Mouse (Mus musculus) G1E (cell line): ENCODE results near the gene Tagln3. TPM values are rescaled to one million over a fixed set of nuclear protein-coding genes. Genes with fewer than 3 reads are reported as not detected.
A peak's percentile ranks its signal among the peaks of the same experiment; 100 is the strongest.

ENCODE experiments used
- ATAC-seq: 2 replicates; pipeline ENCODE4 v1.8.0; 2016; ENCODE audit warnings: mild to moderate bottlenecking; ENCODE audit not compliant: insufficient number of reproducible peaks, poor library complexity, low FRiP score, severe bottlenecking; ENCODE audit errors: extremely low read depth
- DNase-seq: peaks from one replicate; pipeline ENCODE4 v3.0.0; 2012; ENCODE audit warnings: low spot score
- H3K27me3 ChIP-seq: 2 replicates; pipeline ENCODE4 v1.6.1; 2012; ENCODE audit warnings: mild to moderate bottlenecking, low read length, inconsistent platforms; ENCODE audit not compliant: insufficient read depth
- H3K36me3 ChIP-seq: replicated peaks from 2 replicates; pipeline ENCODE3; 2012; ENCODE audit warnings: mild to moderate bottlenecking, inconsistent platforms
- H3K4me1 ChIP-seq: 2 replicates; pipeline ENCODE4 v1.6.1; 2012; ENCODE audit warnings: low read depth, low read length, inconsistent platforms, mixed read lengths; ENCODE audit not compliant: insufficient read depth
- H3K4me3 ChIP-seq: 2 replicates; pipeline ENCODE4 v1.5.1; 2012; ENCODE audit warnings: low read depth, mild to moderate bottlenecking, inconsistent platforms, low read length, moderate library complexity, mixed read lengths
- H3K9me3 ChIP-seq: replicated peaks from 2 replicates; pipeline ENCODE4 v1.6.1; 2012; ENCODE audit warnings: inconsistent platforms
- CTCF ChIP-seq: IDR thresholded peaks from 2 replicates; pipeline ENCODE4 v1.5.1; 2012; ENCODE audit warnings: low read depth, low read length, inconsistent platforms, mixed read lengths
- GATA1 ChIP-seq: IDR thresholded peaks from 2 replicates; pipeline ENCODE4 v1.6.1; 2012; ENCODE audit warnings: borderline replicate concordance, low read length, inconsistent platforms, mixed read lengths
- GATA2 ChIP-seq: IDR thresholded peaks from 2 replicates; pipeline ENCODE4 v1.6.1; 2012; ENCODE audit warnings: low read depth, low read length, inconsistent platforms, borderline replicate concordance
- POLR2AphosphoS5 ChIP-seq: IDR thresholded peaks from 2 replicates; pipeline ENCODE4 v1.6.1; 2012; ENCODE audit warnings: low read depth, low read length, inconsistent platforms; ENCODE audit not compliant: insufficient replicate concordance
- TAL1 ChIP-seq: conservative IDR thresholded peaks from 2 replicates; pipeline ENCODE4 v1.6.1; 2012; ENCODE audit warnings: low read depth, low read length, inconsistent platforms, mixed read lengths
- polyA plus RNA-seq: library from polyadenylated mRNA; stranded (reverse); fragments of >175 nt; gene quantifications from 2 replicates; pipeline ENCODE4 v1.2.3, GENCODE M21; 2012
- total RNA-seq, 2 experiments: library from RNA; stranded (forward) in 1 of 2; stranded (reverse) in 1 of 2; fragments of 200-1000 nt in 1 of 2; fragments of >200 nt in 1 of 2; fragmentation: Nextera tagmentation in 1 of 2; gene quantifications; 2 replicates each; pipeline ENCODE4 v1.2.3; 2014 to 2017

The Tagln3 gene
- total and polyA plus RNA-seq, 3 experiments: not detected

GRCm38 (mm10) chr16:45686833-45687232 is 37.6 kb downstream of the Tagln3 start:
- H3K36me3 ChIP-seq: no peaks in the 10 kb centered on the region
- DNase-seq: no peak
- H3K4me1 ChIP-seq: no peaks in the 10 kb centered on the region
- no peak for ATAC-seq
- no peaks in the 10 kb centered on the region for H3K9me3 ChIP-seq
- H3K4me3 ChIP-seq: no peak overlapping the region
- no peak for TF ChIP-seq POLR2AphosphoS5
- TF ChIP-seq TAL1: no peak
- TF ChIP-seq GATA2: no peak
- no peak for TF ChIP-seq GATA1
- TF ChIP-seq CTCF: no peak
- H3K27me3 ChIP-seq: no peaks in the 10 kb centered on the region

- no peaks in the 10 kb centered on the region for H3K36me3 ChIP-seq
- 0 out of 2 replicates have a peak, but pooled peaks cover 3% of the 10 kb centered on the region for H3K27me3 ChIP-seq
- no peak overlapping the region for H3K4me3 ChIP-seq
- DNase-seq (no peak), ATAC-seq (no peak)
- no peaks in the 10 kb centered on the region for H3K9me3 ChIP-seq
- no peaks in the 10 kb centered on the region for H3K4me1 ChIP-seq
- TF ChIP-seq GATA1: no peak
- TF ChIP-seq POLR2AphosphoS5: no peak
These were observed 39.1 kb downstream of the Tagln3 start for GRCm38 (mm10) chr16:45685295-45685694.

- H3K4me3 ChIP-seq: no peak overlapping the region
- H3K27me3 ChIP-seq: 0 out of 2 replicates have a peak, but pooled peaks cover 3% of the 10 kb centered on the region
- H3K4me1 ChIP-seq: no peaks in the 10 kb centered on the region
- peak; percentile 10 for DNase-seq
- no peaks in the 10 kb centered on the region for H3K36me3 ChIP-seq
- TF ChIP-seq GATA2 (no peak), POLR2AphosphoS5 (no peak), TAL1 (no peak), CTCF (no peak), GATA1 (no peak)
- ATAC-seq: 0 out of 2 replicates have a peak, but pooled peaks have one; percentile 22
- no peaks in the 10 kb centered on the region for H3K9me3 ChIP-seq
These were observed 39.6 kb downstream of the Tagln3 start for GRCm38 (mm10) chr16:45684815-45685214.

DNA sequence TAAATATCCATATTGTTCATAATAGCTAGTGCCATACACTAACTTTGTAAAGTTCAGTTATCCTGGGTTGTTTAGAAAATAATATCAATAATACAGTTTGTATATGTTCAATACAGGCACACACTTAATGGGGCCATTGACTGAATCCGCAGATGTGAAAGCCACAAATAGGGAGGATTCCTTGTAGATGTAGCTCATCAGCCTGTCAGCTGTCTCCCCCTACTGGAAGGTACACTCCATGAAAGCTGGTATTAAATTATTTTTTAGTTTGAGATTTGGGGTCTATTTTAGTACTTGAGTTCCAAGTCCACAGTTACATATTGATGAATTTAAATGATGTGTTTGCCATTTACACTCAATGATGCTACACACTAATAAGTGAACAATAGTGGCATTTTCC is 47.9 kb downstream of the Tagln3 start:
- no peak for DNase-seq
- no peaks in the 10 kb centered on the region for H3K4me1 ChIP-seq
- ATAC-seq: no peak

DNA sequence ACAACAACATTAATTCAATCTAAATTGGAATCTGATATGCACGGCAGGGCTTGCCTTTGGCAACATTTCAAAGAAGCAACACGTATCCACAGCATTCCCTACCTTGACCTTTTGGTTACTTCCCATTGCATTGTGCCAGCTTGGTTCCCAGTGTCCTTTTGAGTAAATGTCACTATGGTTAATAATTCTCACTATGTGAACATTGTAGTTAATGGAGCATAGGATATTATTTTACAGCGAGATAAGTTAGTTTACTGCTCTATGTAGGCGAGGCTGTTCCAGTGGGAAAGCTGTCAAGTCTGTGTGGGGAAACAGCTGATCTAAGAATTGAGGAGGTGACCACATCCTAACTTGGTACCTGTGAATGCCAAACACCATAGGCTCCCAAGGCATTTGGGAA is 54.4 kb downstream of the Tagln3 start:
- no peak for ATAC-seq
- Histone ChIP-seq H3K4me1 (no peaks in the 10 kb centered on the region), H3K36me3 (no peaks in the 10 kb centered on the region), H3K9me3 (no peaks in the 10 kb centered on the region), H3K4me3 (no peak overlapping the region), H3K27me3 (no peaks in the 10 kb centered on the region)
- TF ChIP-seq CTCF (no peak), POLR2AphosphoS5 (no peak), GATA2 (no peak), TAL1 (no peak), GATA1 (no peak)
- DNase-seq: no peak

More for the DNA sequence above, 47.9 kb downstream of the Tagln3 start:
- Histone ChIP-seq H3K9me3 (no peaks in the 10 kb centered on the region), H3K27me3 (0 out of 2 replicates have a peak, but pooled peaks cover 3% of the 10 kb centered on the region), H3K36me3 (no peaks in the 10 kb centered on the region), H3K4me3 (no peak overlapping the region)
- no peak for TF ChIP-seq GATA2
- no peak for TF ChIP-seq POLR2AphosphoS5
- no peak for TF ChIP-seq CTCF
- no peak for TF ChIP-seq TAL1
- TF ChIP-seq GATA1: no peak

- H3K27me3 ChIP-seq: no peaks in the 10 kb centered on the region
- H3K36me3 ChIP-seq: no peaks in the 10 kb centered on the region
- no peaks in the 10 kb centered on the region for H3K9me3 ChIP-seq
- no peak for DNase-seq
- no peak overlapping the region for H3K4me3 ChIP-seq
- TF ChIP-seq GATA2: no peak
- TF ChIP-seq TAL1: no peak
- ATAC-seq: peak; percentile 19; the same call in 1 of the 2 replicates
- H3K4me1 ChIP-seq: no peaks in the 10 kb centered on the region
These were observed 56.2 kb downstream of the Tagln3 start for GRCm38 (mm10) chr16:45668178-45668577.

GRCm38 (mm10) chr16:45666136-45666535 is 58.3 kb downstream of the Tagln3 start:
- no peak for DNase-seq
- H3K4me3 ChIP-seq: no peak overlapping the region
- H3K27me3 ChIP-seq: no peaks in the 10 kb centered on the region
- no peaks in the 10 kb centered on the region for H3K4me1 ChIP-seq
- no peaks in the 10 kb centered on the region for H3K9me3 ChIP-seq
- TF ChIP-seq CTCF: no peak
- TF ChIP-seq POLR2AphosphoS5: no peak
- no peak for TF ChIP-seq TAL1
- no peak for TF ChIP-seq GATA1
- H3K36me3 ChIP-seq: no peaks in the 10 kb centered on the region
- peak; percentile 90 for ATAC-seq
